Mouse (Mus musculus) limb, embryonic 10.5 days (tissue): ENCODE measurements around the gene Cybb. TPM values are rescaled to one million over a fixed set of nuclear protein-coding genes. Genes with fewer than 3 reads are reported as not detected.

Experiments used
- DNase-seq: peaks from one replicate; pipeline ENCODE4 v3.0.0-alpha.2; 2017; ENCODE audit warnings: low spot score
- H3K27ac ChIP-seq: fragments of 300-500 bp; sonication (generic); 2 replicates; pipeline ENCODE4 v1.5.1; 2016; ENCODE audit warnings: mild to moderate bottlenecking
- H3K27me3 ChIP-seq: fragments of 300-500 bp; sonication (generic); 2 replicates; pipeline ENCODE4 v1.6.1; 2016; ENCODE audit warnings: low read depth, mild to moderate bottlenecking; ENCODE audit not compliant: poor library complexity, severe bottlenecking
- H3K36me3 ChIP-seq: fragments of 300-500 bp; sonication (generic); 2 replicates; pipeline ENCODE4 v1.6.1; 2016; ENCODE audit warnings: mild to moderate bottlenecking, moderate library complexity
- H3K4me1 ChIP-seq: fragments of 300-500 bp; sonication (generic); 2 replicates; pipeline ENCODE4 v1.6.1; 2016
- H3K4me3 ChIP-seq: fragments of 300-500 bp; sonication (generic); 2 replicates; pipeline ENCODE4 v1.5.1; 2016; ENCODE audit warnings: mild to moderate bottlenecking, moderate library complexity
- H3K9me3 ChIP-seq: fragments of 300-500 bp; sonication (generic); replicated peaks from 2 replicates; pipeline ENCODE4 v1.6.1; 2016; ENCODE audit warnings: mild to moderate bottlenecking
- WGBS: fragments of 180-500 bp; shearing (Covaris S2); methylation state at CpG from one replicate; pipeline ENCODE4 v1.1.7; 2016; 5-methylcytosine and 5-hydroxymethylcytosine counted together
- polyA plus RNA-seq: library from polyadenylated mRNA; unstranded; fragments of >200 nt; fragmentation: Nextera tagmentation; extraction: Ambion mirVana; gene quantifications from 2 replicates; pipeline ENCODE4 v1.2.1, GENCODE M21; 2016

Cybb gene
- polyA plus RNA-seq, 1 experiment from 2014 or later: 0.48 TPM

DNA sequence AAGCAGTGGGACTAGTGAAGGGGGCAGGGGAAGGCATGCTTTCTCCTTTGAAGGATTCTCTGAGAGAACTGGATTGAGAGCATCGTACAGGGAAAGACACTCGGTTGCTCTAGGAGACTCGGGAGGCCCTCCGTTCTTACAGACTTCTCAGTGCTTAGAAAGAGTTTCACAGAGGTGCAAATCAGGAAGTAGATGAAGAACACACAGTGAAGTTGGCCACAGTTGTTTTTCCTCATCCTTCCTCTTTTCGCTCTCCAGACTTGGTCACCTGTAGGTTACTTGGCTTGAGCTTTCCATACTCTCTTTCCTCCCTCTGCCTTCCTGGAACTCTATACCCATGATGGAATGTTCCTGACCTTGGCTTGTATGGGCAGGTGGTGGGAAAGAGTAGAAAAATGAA is 35.2 kb downstream of the Cybb start:
- Histone ChIP-seq H3K4me3 (no peak overlapping the region), H3K4me1 (no peaks in the 10 kb centered on the region), H3K27ac (no peak overlapping the region), H3K27me3 (no peaks in the 10 kb centered on the region), H3K9me3 (no peaks in the 10 kb centered on the region), H3K36me3 (no peaks in the 10 kb centered on the region)
- DNase-seq: no peak
- 94% methylated on average over 5 of the region's 5 CpGs for WGBS

- Histone ChIP-seq H3K27me3 (no peaks in the 10 kb centered on the region), H3K36me3 (no peaks in the 10 kb centered on the region), H3K27ac (no peak overlapping the region), H3K9me3 (no peaks in the 10 kb centered on the region), H3K4me1 (no peaks in the 10 kb centered on the region), H3K4me3 (no peak overlapping the region)
- no peak for DNase-seq
Observed at GRCm38 (mm10) chrX:9447284-9447683, 40.3 kb downstream of the Cybb start.

DNA sequence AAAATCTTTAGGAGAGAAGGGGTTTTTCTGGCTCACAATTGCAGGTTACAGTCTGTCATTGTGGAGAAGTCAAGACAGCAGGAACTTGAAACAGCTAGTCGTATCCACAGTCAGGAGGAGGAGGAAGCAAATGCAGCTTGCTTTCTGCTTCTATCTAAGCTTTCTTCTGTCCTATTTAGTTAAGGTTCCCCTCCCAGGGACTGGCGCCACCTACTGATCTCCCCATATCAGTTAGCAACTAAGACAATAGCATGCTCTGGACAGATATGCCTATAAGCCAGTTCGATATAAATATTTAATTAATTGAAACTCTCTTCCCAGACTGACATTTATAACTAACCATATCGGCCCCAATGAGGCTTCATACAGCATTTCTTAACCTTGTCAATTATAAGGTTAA is 46.5 kb downstream of the Cybb start:
- no peaks in the 10 kb centered on the region for H3K4me1 ChIP-seq
- no peaks in the 10 kb centered on the region for H3K36me3 ChIP-seq
- DNase-seq: no peak
- no peak overlapping the region for H3K27ac ChIP-seq
- WGBS: 60% methylated on average over 4 of the region's 4 CpGs
- no peak overlapping the region for H3K4me3 ChIP-seq
- no peaks in the 10 kb centered on the region for H3K9me3 ChIP-seq
- no peaks in the 10 kb centered on the region for H3K27me3 ChIP-seq

GRCm38 (mm10) chrX:9440556-9440955 is 47.0 kb downstream of the Cybb start:
- Histone ChIP-seq H3K4me3 (no peak overlapping the region), H3K27me3 (no peaks in the 10 kb centered on the region), H3K27ac (no peak overlapping the region), H3K36me3 (no peaks in the 10 kb centered on the region), H3K9me3 (no peaks in the 10 kb centered on the region), H3K4me1 (no peaks in the 10 kb centered on the region)
- 79% methylated on average over 4 of the region's 4 CpGs for WGBS
- no peak for DNase-seq

DNA sequence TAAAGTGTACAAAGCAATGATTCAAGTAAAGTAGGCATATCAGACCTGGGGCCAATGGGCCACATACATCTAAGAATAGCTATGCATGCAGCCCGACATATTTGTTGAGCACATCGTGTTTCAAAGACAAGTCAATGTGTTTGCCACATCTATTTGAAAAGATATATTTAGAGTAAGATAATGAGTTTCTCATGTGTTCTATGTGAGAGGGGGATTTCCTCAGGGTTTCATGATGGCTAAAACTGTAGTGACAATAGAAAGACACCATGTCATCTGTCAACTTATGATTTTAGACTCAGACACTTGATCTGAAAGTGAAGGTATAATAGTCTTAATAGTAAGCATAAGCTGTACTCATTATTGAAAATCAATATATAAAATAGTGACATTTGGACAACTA is 48.3 kb downstream of the Cybb start:
- Histone ChIP-seq H3K4me1 (no peaks in the 10 kb centered on the region), H3K36me3 (no peaks in the 10 kb centered on the region), H3K27ac (no peak overlapping the region), H3K9me3 (no peaks in the 10 kb centered on the region), H3K27me3 (no peaks in the 10 kb centered on the region), H3K4me3 (no peak overlapping the region)
- 98% methylated on average over 2 of the region's 2 CpGs for WGBS
- no peak for DNase-seq

GRCm38 (mm10) chrX:9413889-9414288 is 73.7 kb downstream of the Cybb start:
- H3K4me3 ChIP-seq: no peak overlapping the region
- DNase-seq: no peak
- no peaks in the 10 kb centered on the region for H3K9me3 ChIP-seq
- WGBS: 75% methylated on average over 5 of the region's 5 CpGs
- H3K27ac ChIP-seq: no peak overlapping the region
- no peaks in the 10 kb centered on the region for H3K36me3 ChIP-seq
- H3K27me3 ChIP-seq: no peaks in the 10 kb centered on the region
- H3K4me1 ChIP-seq: no peaks in the 10 kb centered on the region

Other genes starting within 250 kb of the Cybb start
- gene Gm14862, start 230.9 kb downstream of the Cybb start, polyA plus RNA-seq: not detected in 2 replicates
- 1.7 and 1.9 TPM in 2 replicates for gene Xk, start 215.0 kb downstream of the Cybb start, polyA plus RNA-seq
- gene H2al1m, start 204.0 kb downstream of the Cybb start, polyA plus RNA-seq: not detected in 2 replicates
- not detected in 2 replicates for gene H2al1k, start 137.1 kb downstream of the Cybb start, polyA plus RNA-seq
- not detected in 2 replicates for gene H2al1o, start 84.6 kb upstream of the Cybb start, polyA plus RNA-seq
- gene Dynlt3, start 175.2 kb upstream of the Cybb start, polyA plus RNA-seq: 13.6 and 15.3 TPM in 2 replicates